Mouse (Mus musculus) myocyte (in vitro differentiated cells): Measurements from ENCODE around the gene Dis3l2. TPM values are rescaled to one million over a fixed set of nuclear protein-coding genes. Genes with fewer than 3 reads are reported as not detected.

Experiments
- H3K27me3 ChIP-seq: one replicate; pipeline ENCODE4 v1.6.1; 2011; ENCODE audit not compliant: control insufficient read depth, insufficient read depth, insufficient read length
- H3K36me3 ChIP-seq: one replicate; pipeline ENCODE4 v1.6.1; 2011; ENCODE audit not compliant: control insufficient read depth, insufficient read depth
- H3K4me2 ChIP-seq: one replicate; pipeline ENCODE4 v1.6.1; 2011; ENCODE audit warnings: low read depth, control low read depth
- H3K4me3 ChIP-seq: one replicate; pipeline ENCODE4 v1.5.1; 2011; ENCODE audit warnings: mild to moderate bottlenecking, control low read depth, moderate library complexity
- H3K79me2 ChIP-seq: one replicate; pipeline ENCODE4 v1.6.1; 2011; ENCODE audit not compliant: control insufficient read depth, insufficient read depth
- H3ac ChIP-seq: one replicate; pipeline ENCODE4 v1.6.1; 2011; ENCODE audit not compliant: control insufficient read depth, insufficient read length
- CEBPB ChIP-seq: IDR thresholded peaks from 2 replicates; pipeline ENCODE4 v1.6.1; 2011; ENCODE audit warnings: mild to moderate bottlenecking, moderate library complexity; ENCODE audit not compliant: poor library complexity, insufficient read depth, severe bottlenecking
- E2F4 ChIP-seq: IDR thresholded peaks from one replicate; pipeline ENCODE4 v1.6.1; 2011; ENCODE audit warnings: mild to moderate bottlenecking, control low read depth, moderate library complexity; ENCODE audit not compliant: insufficient read depth
- MAX ChIP-seq: IDR thresholded peaks from one replicate; pipeline ENCODE4 v1.6.1; 2011; ENCODE audit warnings: low read depth, mild to moderate bottlenecking, control low read depth
- MYOD1 ChIP-seq, 3 experiments: IDR thresholded peaks; one replicate each; pipeline ENCODE4 v1.6.1; 2011; ENCODE audit warnings: control low read depth in 2 of 3, low read depth in 2 of 3, mild to moderate bottlenecking in 2 of 3, moderate library complexity in 1 of 3; ENCODE audit not compliant: insufficient read length in 2 of 3, control insufficient read depth in 1 of 3
- MYOG ChIP-seq, 3 experiments: IDR thresholded peaks; one replicate each; pipeline ENCODE4 v1.6.1; 2011; ENCODE audit warnings: control low read depth in 2 of 3, low read depth in 2 of 3, mild to moderate bottlenecking in 2 of 3; ENCODE audit not compliant: insufficient read length in 2 of 3, control insufficient read depth in 1 of 3, insufficient read depth in 1 of 3
- POLR2A ChIP-seq: IDR thresholded peaks from one replicate; pipeline ENCODE4 v1.6.1; 2011; ENCODE audit warnings: low read depth, mild to moderate bottlenecking, control low read depth, moderate library complexity; ENCODE audit not compliant: insufficient read length
- POLR2AphosphoS2 ChIP-seq: IDR thresholded peaks from one replicate; pipeline ENCODE4 v1.6.1; 2011; ENCODE audit warnings: low read depth, control low read depth; ENCODE audit not compliant: insufficient read length
- REST ChIP-seq: IDR thresholded peaks from one replicate; pipeline ENCODE4 v1.6.1; 2011; ENCODE audit warnings: mild to moderate bottlenecking, control low read depth, moderate library complexity; ENCODE audit not compliant: insufficient read depth, insufficient read length
- SRF ChIP-seq: IDR thresholded peaks from one replicate; pipeline ENCODE4 v1.6.1; 2011; ENCODE audit warnings: low read depth; ENCODE audit not compliant: control insufficient read depth, insufficient read length
- TCF12 ChIP-seq: IDR thresholded peaks from one replicate; pipeline ENCODE4 v1.6.1; 2011; ENCODE audit warnings: mild to moderate bottlenecking, control low read depth; ENCODE audit not compliant: poor library complexity, insufficient read depth, severe bottlenecking
- TCF3 ChIP-seq: IDR thresholded peaks from one replicate; pipeline ENCODE4 v1.6.1; 2011; ENCODE audit warnings: low read depth, control low read depth; ENCODE audit not compliant: insufficient read length
- USF1 ChIP-seq: IDR thresholded peaks from one replicate; pipeline ENCODE4 v1.6.1; 2011; ENCODE audit warnings: low read depth, mild to moderate bottlenecking, control low read depth, moderate library complexity
- polyA plus RNA-seq: library from polyadenylated mRNA; unstranded; fragments of >200 nt; fragmentation: generic; extraction: Trizol; gene quantifications from one replicate; pipeline ENCODE4 v1.2.1, GENCODE M21; 2012; ENCODE audit warnings: missing spikeins

Dis3l2 gene
- polyA plus RNA-seq = 13.7 TPM

GRCm38 (mm10) chr1:86703300-86703964 is at the start of gene Dis3l2:
Gene Dis3l2, plus strand, starts transcription at chr1:86703808.
- H3K27me3 ChIP-seq = no peaks in the 10 kb centered on the region
- peak within 1 kb of the TSS; percentile 62 for H3K4me3 ChIP-seq
- H3K36me3 ChIP-seq = no peaks in the 10 kb centered on the region
- peak within 1 kb of the TSS; percentile 81 for H3ac ChIP-seq
- TF ChIP-seq SRF (peak; percentile 34), TCF3 (no peak), TCF12 (no peak), POLR2AphosphoS2 (peak; percentile 29), CEBPB (no peak), USF1 (no peak), MYOG (IDR thresholded peaks at IDR 0.05; ENCODE audit: control insufficient read depth in 1 of 3, insufficient read depth in 1 of 3, insufficient read length in 2 of 3, low read depth in 2 of 3) (peak in 1 of 3 experiments; percentile 56), MAX (no peak), E2F4 (no peak), POLR2A (peak; percentile 74), REST (no peak)
- H3K79me2 ChIP-seq = peaks cover 9% of the 10 kb centered on the region
- peak within 1 kb of the TSS; percentile 86 for H3K4me2 ChIP-seq

- no peak overlapping the region for H3ac ChIP-seq
- no peaks in the 10 kb centered on the region for H3K79me2 ChIP-seq
- H3K36me3 ChIP-seq = no peaks in the 10 kb centered on the region
- no peak overlapping the region for H3K4me3 ChIP-seq
- H3K4me2 ChIP-seq = no peak overlapping the region
- H3K27me3 ChIP-seq = peaks cover 22% of the 10 kb centered on the region
- TF ChIP-seq E2F4 = no peak
- no peak for TF ChIP-seq POLR2A
- no peak for TF ChIP-seq CEBPB
- no peak for TF ChIP-seq MAX
- TF ChIP-seq MYOG (IDR thresholded peaks at IDR 0.05; ENCODE audit: control insufficient read depth in 1 of 3, insufficient read depth in 1 of 3, insufficient read length in 2 of 3, low read depth in 2 of 3) = no peak
These were observed 46.5 kb upstream of the Dis3l2 start for GRCm38 (mm10) chr1:86657071-86657470.

DNA sequence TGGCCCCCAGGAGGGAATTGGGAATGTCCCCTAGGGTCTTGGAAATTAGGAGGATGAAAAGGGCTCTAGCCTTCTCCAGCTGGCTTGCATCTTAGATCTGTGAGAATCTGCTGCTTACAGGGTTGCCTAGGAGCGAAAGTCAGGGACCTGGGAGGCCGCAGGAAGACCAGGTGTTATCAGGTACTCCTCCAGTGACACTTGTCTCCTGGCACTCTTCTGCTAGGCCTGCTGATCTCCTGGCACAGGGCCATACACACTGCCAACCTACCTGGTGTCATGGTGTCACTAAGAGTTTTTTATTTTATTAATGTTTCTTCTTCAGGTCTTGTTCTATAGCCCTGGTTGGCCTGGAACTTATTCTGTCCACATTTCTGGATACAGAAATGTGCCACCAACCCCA is 38.5 kb upstream of the Dis3l2 start:
- TF ChIP-seq CEBPB (no peak), E2F4 (no peak), TCF3 (no peak), MAX (no peak), MYOG (IDR thresholded peaks at IDR 0.05; ENCODE audit: control insufficient read depth in 1 of 3, insufficient read depth in 1 of 3, insufficient read length in 2 of 3, low read depth in 2 of 3) (no peak), REST (no peak), POLR2AphosphoS2 (no peak)
- H3K36me3 ChIP-seq = no peaks in the 10 kb centered on the region
- H3K4me2 ChIP-seq = no peak overlapping the region
- no peaks in the 10 kb centered on the region for H3K79me2 ChIP-seq
- peaks cover 80% of the 10 kb centered on the region for H3K27me3 ChIP-seq
- no peak overlapping the region for H3ac ChIP-seq
- H3K4me3 ChIP-seq = no peak overlapping the region

GRCm38 (mm10) chr1:86669552-86670273 is 33.9 kb upstream of the Dis3l2 start:
- Histone ChIP-seq H3K4me2 (peak overlapping the region; percentile 73), H3K4me3 (no peak overlapping the region), H3K27me3 (peaks cover 86% of the 10 kb centered on the region), H3ac (no peak overlapping the region), H3K36me3 (no peaks in the 10 kb centered on the region), H3K79me2 (no peaks in the 10 kb centered on the region)
- peak in 1 of 3 experiments; percentile 16 for TF ChIP-seq MYOD1 (IDR thresholded peaks at IDR 0.05; ENCODE audit: control insufficient read depth in 1 of 3, insufficient read length in 2 of 3, low read depth in 2 of 3)
- TF ChIP-seq TCF12 = no peak

DNA sequence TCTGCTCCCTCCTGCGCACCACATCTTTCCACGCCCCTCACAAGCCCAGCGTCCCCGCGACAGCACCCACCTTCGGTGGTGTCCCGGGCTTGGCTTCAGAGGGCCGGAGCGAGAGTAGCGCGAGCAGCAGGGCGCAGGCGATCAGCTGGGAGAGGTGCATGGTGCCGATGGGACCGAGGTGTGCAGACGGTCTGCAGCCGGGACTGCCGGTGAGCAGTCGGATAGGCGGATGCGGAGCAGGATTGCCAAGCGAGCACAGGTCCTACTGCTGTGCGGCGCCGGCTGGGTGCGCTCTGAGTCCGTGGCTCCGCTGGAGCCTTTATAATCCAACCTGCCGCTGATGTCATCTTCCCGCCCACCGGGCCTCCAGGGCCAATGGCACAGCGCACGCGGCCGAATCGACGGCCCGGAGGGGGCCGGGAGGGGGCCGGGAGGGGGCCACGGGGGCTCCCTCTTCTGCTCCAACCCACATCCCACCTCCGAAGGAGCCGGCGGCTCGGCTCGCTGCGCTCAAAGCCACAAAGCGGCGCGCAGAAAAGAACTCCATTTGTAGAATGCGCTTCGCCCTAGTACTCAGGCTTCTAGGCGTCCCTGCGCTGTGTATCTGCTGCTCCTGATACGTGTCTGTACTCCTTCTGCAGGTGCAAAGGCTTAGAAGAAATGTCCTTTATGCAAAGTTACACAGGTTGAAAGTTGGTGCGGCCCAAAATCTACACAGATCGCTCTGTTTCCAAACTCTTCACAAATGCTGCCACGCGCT is 33.1 kb upstream of the Dis3l2 start, which contains the start of gene Nppc:
Nppc (minus strand) TSS at position 293 of the 760 bp plus-strand sequence.
- H3K79me2 ChIP-seq = no peaks in the 10 kb centered on the region
- peak within 1 kb of the TSS; percentile 73 for H3K4me2 ChIP-seq
- H3K36me3 ChIP-seq = no peaks in the 10 kb centered on the region
- TF ChIP-seq TCF12 (no peak), POLR2A (no peak), CEBPB (no peak), MYOD1 (IDR thresholded peaks at IDR 0.05; ENCODE audit: control insufficient read depth in 1 of 3, insufficient read length in 2 of 3, low read depth in 2 of 3) (no peak), TCF3 (no peak), SRF (no peak), MAX (no peak), MYOG (IDR thresholded peaks at IDR 0.05; ENCODE audit: control insufficient read depth in 1 of 3, insufficient read depth in 1 of 3, insufficient read length in 2 of 3, low read depth in 2 of 3) (no peak), REST (no peak), E2F4 (no peak), POLR2AphosphoS2 (no peak), USF1 (no peak)
- H3ac ChIP-seq = no peak within 1 kb of the TSS
- no peak within 1 kb of the TSS for H3K4me3 ChIP-seq
- H3K27me3 ChIP-seq = peaks cover 84% of the 10 kb centered on the region
